ENCODE assay signal across 20 mouse cellular contexts in genomic region chr13:28450699-28451445, GRCm38 (mm10).
A peak's percentile ranks its signal among the peaks of the same experiment; 100 is the strongest.
DNase-seq lines count a peak whose midpoint lies in the region; ATAC-seq and TF ChIP-seq lines count a peak whose summit lies in the region.
"Had no signal": no experiment of that assay in that cellular context is flagged by ENCODE, and none has a peak within 500 bp of the region (broad histone marks: within the 10 kb centered on the region; RNA-seq: fewer than 3 reads in every experiment).

No protein-coding gene starts in this region.

- peaks cover 7% of the 10 kb centered on the region for H3K4me1 ChIP-seq in midbrain, embryonic 11.5 days (ENCODE audit: control insufficient read depth, insufficient read depth, low read length)
- H3K4me1 ChIP-seq in midbrain, postnatal 0 days (ENCODE audit: insufficient read depth, low read length), result 0 out of 2 replicates have a peak, but pooled peaks cover 3% of the 10 kb centered on the region
- peaks cover 5% of the 10 kb centered on the region; the same call in 1 of the 2 replicates for H3K4me1 ChIP-seq in forebrain, embryonic 16.5 days (replicated peaks; ENCODE audit: control insufficient read depth, insufficient read depth, low read length)
- H3K4me1 ChIP-seq in midbrain, embryonic 15.5 days, result peaks cover 18% of the 10 kb centered on the region
- H3K4me1 ChIP-seq: limb, embryonic 12.5 days; liver, embryonic 12.5 days; stomach, embryonic 15.5 days had no signal

- no peaks in the 10 kb centered on the region for H3K36me3 ChIP-seq in midbrain, embryonic 11.5 days (ENCODE audit: control insufficient read depth, insufficient read depth, low read length)
- no peaks in the 10 kb centered on the region for H3K36me3 ChIP-seq in midbrain, postnatal 0 days (ENCODE audit: insufficient read depth, low read length)
- no peaks in the 10 kb centered on the region for H3K36me3 ChIP-seq in forebrain, embryonic 16.5 days (ENCODE audit: control insufficient read depth, insufficient read depth)
- no peaks in the 10 kb centered on the region for H3K36me3 ChIP-seq in midbrain, embryonic 15.5 days (replicated peaks)
- H3K36me3 ChIP-seq: liver, embryonic 12.5 days; stomach, embryonic 15.5 days had no signal

- ATAC-seq in midbrain, embryonic 11.5 days (ENCODE audit: low FRiP score), result peak; percentile 52; the same call in 1 of the 2 replicates
- no peak for ATAC-seq in midbrain, postnatal 0 days (ENCODE audit: low FRiP score)
- no peak for ATAC-seq in forebrain, embryonic 16.5 days
- peak; percentile 50; the same call in 1 of the 2 replicates for ATAC-seq in midbrain, embryonic 15.5 days (replicated peaks)
- no peak for ATAC-seq in frontal cortex, adult (ENCODE audit: low TSS enrichment)
- ATAC-seq: liver, embryonic 12.5 days had no signal

- DNase-seq in midbrain, embryonic 11.5 days (ENCODE audit: low spot score, missing footprints), result peak; percentile 85
- no peak for DNase-seq in midbrain, postnatal 0 days (ENCODE audit: low spot score)
- no peak for DNase-seq in kidney, adult 11 months
- no peak for DNase-seq in lung, postnatal 36 days
- DNase-seq: adrenal gland, postnatal 36 days; cerebellum, adult 18-20 months; cerebellum, postnatal 25 days; embryo, embryonic 11 days; gastrocnemius, adult 2 months; heart, adult 18-20 months; heart, postnatal 36 days; kidney, postnatal 36 days; layer of hippocampus, adult 9-11 months; lung, adult 2 months had no signal

- H3K4me3 ChIP-seq in midbrain, embryonic 11.5 days (ENCODE audit: low read depth, low read length), result no peak overlapping the region
- H3K4me3 ChIP-seq in midbrain, postnatal 0 days (ENCODE audit: low read depth, low read length), result no peak overlapping the region
- H3K4me3 ChIP-seq in forebrain, embryonic 16.5 days (replicated peaks; ENCODE audit: low read length), result no peak overlapping the region
- no peak overlapping the region for H3K4me3 ChIP-seq in midbrain, embryonic 15.5 days
- H3K4me3 ChIP-seq: gastrocnemius, adult 2 months; limb, embryonic 12.5 days; liver, embryonic 12.5 days; stomach, embryonic 15.5 days had no signal

- 50% methylated on average over 14 of the region's 14 CpGs for WGBS in midbrain, embryonic 11.5 days
- 41% methylated on average over 14 of the region's 14 CpGs for WGBS in midbrain, postnatal 0 days
- 32% methylated on average over 14 of the region's 14 CpGs for WGBS in forebrain, embryonic 16.5 days
- WGBS in midbrain, embryonic 15.5 days, result 31% methylated on average over 14 of the region's 14 CpGs

- H3K9ac ChIP-seq in midbrain, embryonic 11.5 days (ENCODE audit: low read length), result no peak overlapping the region
- no peak overlapping the region for H3K9ac ChIP-seq in midbrain, postnatal 0 days (replicated peaks; ENCODE audit: low read length, poor library complexity, severe bottlenecking)
- H3K9ac ChIP-seq in forebrain, embryonic 16.5 days (replicated peaks; ENCODE audit: low read depth, low read length), result no peak overlapping the region
- H3K9ac ChIP-seq in midbrain, embryonic 15.5 days, result no peak overlapping the region
- H3K9ac ChIP-seq: limb, embryonic 12.5 days; liver, embryonic 12.5 days; stomach, embryonic 15.5 days had no signal

- H3K9me3 ChIP-seq in midbrain, embryonic 11.5 days (ENCODE audit: control insufficient read depth, low read length), result no peaks in the 10 kb centered on the region
- H3K9me3 ChIP-seq in midbrain, postnatal 0 days (ENCODE audit: low read length), result no peaks in the 10 kb centered on the region
- H3K9me3 ChIP-seq in forebrain, embryonic 16.5 days (ENCODE audit: control insufficient read depth, low read length), result no peaks in the 10 kb centered on the region
- no peaks in the 10 kb centered on the region for H3K9me3 ChIP-seq in midbrain, embryonic 15.5 days
- H3K9me3 ChIP-seq: limb, embryonic 12.5 days; liver, embryonic 12.5 days; stomach, embryonic 15.5 days had no signal

- no peak overlapping the region for H3K27ac ChIP-seq in midbrain, embryonic 11.5 days (ENCODE audit: low read depth, low read length)
- H3K27ac ChIP-seq in midbrain, postnatal 0 days (ENCODE audit: low read depth, low read length), result no peak overlapping the region
- peak overlapping the region; percentile 38 for H3K27ac ChIP-seq in forebrain, embryonic 16.5 days (ENCODE audit: low read length)
- peak overlapping the region; percentile 36; the same call in 1 of the 2 replicates for H3K27ac ChIP-seq in midbrain, embryonic 15.5 days
- H3K27ac ChIP-seq: gastrocnemius, adult 2 months; limb, embryonic 12.5 days; liver, embryonic 12.5 days; stomach, embryonic 15.5 days had no signal

- TF ChIP-seq CTCF in midbrain, postnatal 0 days (IDR thresholded peaks at IDR 0.05), result no peak

- H3K27me3 ChIP-seq in midbrain, embryonic 11.5 days (ENCODE audit: control insufficient read depth, insufficient read depth, low read length), result no peaks in the 10 kb centered on the region
- no peaks in the 10 kb centered on the region for H3K27me3 ChIP-seq in midbrain, postnatal 0 days (ENCODE audit: insufficient read depth, low read length)
- H3K27me3 ChIP-seq in forebrain, embryonic 16.5 days (replicated peaks; ENCODE audit: control insufficient read depth, insufficient read depth, low read length), result no peaks in the 10 kb centered on the region
- H3K27me3 ChIP-seq in midbrain, embryonic 15.5 days (replicated peaks), result no peaks in the 10 kb centered on the region
- H3K27me3 ChIP-seq: limb, embryonic 12.5 days; liver, embryonic 12.5 days; stomach, embryonic 15.5 days had no signal

- no peak overlapping the region for H3K4me2 ChIP-seq in midbrain, embryonic 11.5 days
- no peak overlapping the region for H3K4me2 ChIP-seq in midbrain, postnatal 0 days (ENCODE audit: low read depth, low read length, poor library complexity, severe bottlenecking)
- H3K4me2 ChIP-seq in forebrain, embryonic 16.5 days (ENCODE audit: low read length), result no peak overlapping the region
- no peak overlapping the region for H3K4me2 ChIP-seq in midbrain, embryonic 15.5 days
- H3K4me2 ChIP-seq: limb, embryonic 12.5 days; liver, embryonic 12.5 days; stomach, embryonic 15.5 days had no signal

Comparison
In these comparisons a context has a peak if more than half of its experiments do, and no peak if none do; other contexts are left out.
1. ATAC-seq: peak in midbrain, embryonic 11.5 days (single experiment) and midbrain, embryonic 15.5 days (single experiment); none in midbrain, postnatal 0 days (single experiment), forebrain, embryonic 16.5 days (single experiment) and frontal cortex, adult (single experiment).
2. H3K27ac ChIP-seq: peak in forebrain, embryonic 16.5 days (single experiment) and midbrain, embryonic 15.5 days (single experiment); none in midbrain, embryonic 11.5 days (single experiment) and midbrain, postnatal 0 days (single experiment).